Mouse (Mus musculus) layer of hippocampus, adult 9-11 months (tissue): ENCODE measurements around the gene Rab17.

ENCODE experiments used
- DNase-seq: peaks from one replicate; pipeline ENCODE4 v3.0.0; 2022

The Rab17 gene

GRCm38 (mm10) chr1:90927308-90927707 lies 42.2 kb downstream of the Rab17 start:
- DNase-seq: no peak

- peak; percentile 35 for DNase-seq
Observed at GRCm38 (mm10) chr1:90926030-90926429, 43.4 kb downstream of the Rab17 start.

- DNase-seq: no peak
Observed at GRCm38 (mm10) chr1:90921687-90922086, 47.8 kb downstream of the Rab17 start.

DNA sequence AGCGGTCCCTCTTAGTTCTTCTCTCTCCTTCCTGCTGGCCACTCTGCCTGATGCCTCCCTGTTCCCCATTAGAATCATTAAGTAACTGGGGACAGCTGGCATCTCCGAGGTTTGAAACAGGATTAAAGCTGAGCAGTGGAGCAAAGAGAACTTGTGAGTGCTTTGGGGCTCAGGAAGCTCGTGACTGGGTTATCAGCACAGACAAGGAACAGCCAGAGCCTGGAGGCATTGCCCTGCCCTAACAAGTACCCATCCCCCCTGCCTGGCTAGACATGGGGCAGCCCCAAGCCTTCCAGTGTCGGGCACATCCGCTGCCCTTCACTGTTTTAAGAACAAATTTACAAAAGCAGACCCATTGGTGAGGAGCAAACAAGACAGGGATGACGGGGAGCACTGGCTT lies 52.0 kb downstream of the Rab17 start:
- DNase-seq: peak; percentile 45

- no peak for DNase-seq
Observed at GRCm38 (mm10) chr1:90914948-90915569, 54.4 kb downstream of the Rab17 start, which contains the start of gene Mlph. Mlph (plus strand) TSS chr1:90915085.

- DNase-seq: no peak
Observed at GRCm38 (mm10) chr1:90913231-90913630, 56.2 kb downstream of the Rab17 start.

DNA sequence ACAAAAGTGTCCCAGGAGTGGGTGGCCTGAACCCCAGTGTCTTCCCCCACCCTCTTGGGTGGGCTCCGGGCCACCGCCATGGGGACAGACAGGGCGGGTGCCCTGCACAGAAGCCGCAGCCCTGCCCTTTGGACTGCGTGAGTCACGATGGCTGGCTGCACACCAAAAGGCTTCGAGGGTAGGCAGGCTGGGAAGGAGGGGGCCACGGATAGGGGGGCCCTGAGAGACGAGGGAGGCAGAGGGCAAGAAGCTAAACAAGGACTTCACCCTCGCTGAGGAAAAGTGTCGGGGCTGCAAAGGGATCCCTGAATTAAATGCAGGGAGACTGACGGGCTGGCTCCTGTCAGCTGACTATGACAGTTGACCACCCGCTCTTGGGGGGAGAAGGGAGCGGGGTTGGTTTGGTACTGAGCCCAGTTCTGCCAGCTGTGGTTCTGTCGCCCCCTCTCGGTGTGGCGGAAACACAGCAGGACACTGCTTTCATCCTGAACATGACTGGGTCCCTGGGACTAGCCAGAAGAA lies 59.8 kb downstream of the Rab17 start:
- DNase-seq: no peak

GRCm38 (mm10) chr1:90909161-90909560 lies 60.3 kb downstream of the Rab17 start:
- no peak for DNase-seq
